Mouse (Mus musculus) heart, embryonic 11.5 days (tissue): ENCODE measurements around the gene Npsr1. TPM values are rescaled to one million over a fixed set of nuclear protein-coding genes. Genes with fewer than 3 reads are reported as not detected.
A peak's percentile ranks its signal among the peaks of the same experiment; 100 is the strongest.

Source experiments
- ATAC-seq: fragments of 200-750 bp; cut with Nextera tagmentation; replicated peaks from 2 replicates; pipeline ENCODE4 v1.8.0; 2017; ENCODE audit warnings: moderate library complexity; ENCODE audit not compliant: insufficient number of reproducible peaks, low FRiP score, low TSS enrichment
- H3K27ac ChIP-seq: fragments of 300-500 bp; sonication (generic); 2 replicates; pipeline ENCODE4 v1.5.1; 2014; ENCODE audit warnings: mild to moderate bottlenecking, low read depth, low read length
- H3K27me3 ChIP-seq: fragments of 300-500 bp; sonication (generic); 2 replicates; pipeline ENCODE4 v1.6.1; 2014; ENCODE audit warnings: mild to moderate bottlenecking, low read length, mixed read lengths; ENCODE audit not compliant: control insufficient read depth, insufficient read depth
- H3K36me3 ChIP-seq: fragments of 300-500 bp; sonication (generic); 2 replicates; pipeline ENCODE4 v1.6.1; 2014; ENCODE audit warnings: mild to moderate bottlenecking, low read length, moderate library complexity, mixed read lengths; ENCODE audit not compliant: control insufficient read depth, insufficient read depth
- H3K4me1 ChIP-seq: fragments of 300-500 bp; sonication (generic); 2 replicates; pipeline ENCODE4 v1.6.1; 2014; ENCODE audit warnings: low read length; ENCODE audit not compliant: control insufficient read depth, insufficient read depth
- H3K4me2 ChIP-seq: fragments of 300-500 bp; sonication (generic); 2 replicates; pipeline ENCODE4 v1.6.1; 2014; ENCODE audit warnings: mild to moderate bottlenecking, moderate library complexity
- H3K4me3 ChIP-seq: fragments of 300-500 bp; sonication (generic); 2 replicates; pipeline ENCODE4 v1.5.1; 2014; ENCODE audit warnings: low read depth, low read length
- H3K9ac ChIP-seq: fragments of 300-500 bp; sonication (generic); 2 replicates; pipeline ENCODE4 v1.6.1; 2014; ENCODE audit warnings: mild to moderate bottlenecking, low read depth, low read length, moderate library complexity
- H3K9me3 ChIP-seq: fragments of 300-500 bp; sonication (generic); replicated peaks from 2 replicates; pipeline ENCODE4 v1.6.1; 2016; ENCODE audit warnings: low read length; ENCODE audit not compliant: control insufficient read depth
- WGBS: fragments of 180-500 bp; shearing (Covaris S2); extraction: QIAGEN DNeasy Blood & Tissue Kit; methylation state at CpG from one replicate; pipeline ENCODE4 v1.1.7; 2014; ENCODE audit not compliant: insufficient replicate concordance; 5-methylcytosine and 5-hydroxymethylcytosine counted together
- polyA plus RNA-seq: library from polyadenylated mRNA; unstranded; fragments of >200 nt; fragmentation: Nextera tagmentation; extraction: Ambion mirVana; gene quantifications from 2 replicates; pipeline ENCODE4 v1.2.1, GENCODE M21; 2014

Npsr1 gene
- polyA plus RNA-seq, 1 experiment from 2014 or later = not detected

- WGBS = 78% methylated on average over 5 of the region's 5 CpGs
- H3K9me3 ChIP-seq = no peaks in the 10 kb centered on the region
- no peak overlapping the region for H3K9ac ChIP-seq
- H3K4me2 ChIP-seq = no peak overlapping the region
- no peak overlapping the region for H3K27ac ChIP-seq
- peaks cover 15% of the 10 kb centered on the region for H3K4me1 ChIP-seq
- H3K4me3 ChIP-seq = no peak overlapping the region
- no peaks in the 10 kb centered on the region for H3K36me3 ChIP-seq
- ATAC-seq = no peak
- H3K27me3 ChIP-seq = no peaks in the 10 kb centered on the region
Observed at GRCm38 (mm10) chr9:24186289-24186688, 88.5 kb downstream of the Npsr1 start.

- H3K4me3 ChIP-seq = no peak overlapping the region
- H3K9me3 ChIP-seq = no peaks in the 10 kb centered on the region
- peaks cover 10% of the 10 kb centered on the region for H3K4me1 ChIP-seq
- no peak for ATAC-seq
- peak overlapping the region; percentile 16; the same call in 1 of the 2 replicates for H3K4me2 ChIP-seq
- H3K27me3 ChIP-seq = no peaks in the 10 kb centered on the region
- H3K9ac ChIP-seq = no peak overlapping the region
- peak overlapping the region; percentile 35; the same call in 1 of the 2 replicates for H3K27ac ChIP-seq
- no peaks in the 10 kb centered on the region for H3K36me3 ChIP-seq
- WGBS = 9% methylated on average over 2 of the region's 2 CpGs
Observed at GRCm38 (mm10) chr9:24189511-24190260, 91.9 kb downstream of the Npsr1 start.

GRCm38 (mm10) chr9:24190261-24190588 is 92.4 kb downstream of the Npsr1 start:
- H3K4me2 ChIP-seq = no peak overlapping the region
- WGBS = 30% methylated on average over 1 of the region's 1 CpGs
- H3K4me1 ChIP-seq = peaks cover 10% of the 10 kb centered on the region
- no peak for ATAC-seq
- 0 out of 2 replicates have a peak overlapping the region, but pooled peaks have one; percentile 35 for H3K27ac ChIP-seq
- no peaks in the 10 kb centered on the region for H3K27me3 ChIP-seq
- H3K9ac ChIP-seq = no peak overlapping the region
- H3K36me3 ChIP-seq = no peaks in the 10 kb centered on the region
- no peak overlapping the region for H3K4me3 ChIP-seq
- no peaks in the 10 kb centered on the region for H3K9me3 ChIP-seq

- H3K4me1 ChIP-seq = no peaks in the 10 kb centered on the region
- no peak overlapping the region for H3K9ac ChIP-seq
- H3K4me2 ChIP-seq = no peak overlapping the region
- H3K4me3 ChIP-seq = no peak overlapping the region
- no peaks in the 10 kb centered on the region for H3K27me3 ChIP-seq
- no peaks in the 10 kb centered on the region for H3K36me3 ChIP-seq
- no peak overlapping the region for H3K27ac ChIP-seq
- no peaks in the 10 kb centered on the region for H3K9me3 ChIP-seq
- no peak for ATAC-seq
- 64% methylated on average over 1 of the region's 1 CpGs for WGBS
Observed at GRCm38 (mm10) chr9:24198254-24198653, 100.5 kb downstream of the Npsr1 start.

- H3K36me3 ChIP-seq = no peaks in the 10 kb centered on the region
- no peak overlapping the region for H3K9ac ChIP-seq
- no peaks in the 10 kb centered on the region for H3K27me3 ChIP-seq
- H3K4me1 ChIP-seq = no peaks in the 10 kb centered on the region
- H3K9me3 ChIP-seq = no peaks in the 10 kb centered on the region; the same call in 1 of the 2 replicates
- ATAC-seq = no peak
- H3K27ac ChIP-seq = no peak overlapping the region
- no peak overlapping the region for H3K4me3 ChIP-seq
- 89% methylated on average over 1 of the region's 1 CpGs for WGBS
- H3K4me2 ChIP-seq = no peak overlapping the region
Observed at GRCm38 (mm10) chr9:24211636-24212035, 113.8 kb downstream of the Npsr1 start.

- H3K27me3 ChIP-seq = no peaks in the 10 kb centered on the region
- no peak for ATAC-seq
- H3K4me2 ChIP-seq = no peak overlapping the region
- WGBS = 33% methylated on average over 1 of the region's 1 CpGs
- H3K9me3 ChIP-seq = no peaks in the 10 kb centered on the region
- no peak overlapping the region for H3K9ac ChIP-seq
- H3K4me1 ChIP-seq = no peaks in the 10 kb centered on the region
- H3K27ac ChIP-seq = no peak overlapping the region
- no peaks in the 10 kb centered on the region for H3K36me3 ChIP-seq
- H3K4me3 ChIP-seq = no peak overlapping the region
Observed at GRCm38 (mm10) chr9:24217721-24218120, 119.9 kb downstream of the Npsr1 start.

GRCm38 (mm10) chr9:24236461-24236860 is 138.7 kb downstream of the Npsr1 start:
- Histone ChIP-seq H3K4me1 (no peaks in the 10 kb centered on the region), H3K4me3 (no peak overlapping the region), H3K4me2 (no peak overlapping the region), H3K9me3 (no peaks in the 10 kb centered on the region), H3K27ac (no peak overlapping the region), H3K27me3 (no peaks in the 10 kb centered on the region), H3K36me3 (no peaks in the 10 kb centered on the region), H3K9ac (no peak overlapping the region)
- WGBS = 83% methylated on average over 1 of the region's 1 CpGs
- no peak for ATAC-seq

GRCm38 (mm10) chr9:24247557-24247956 is 149.8 kb downstream of the Npsr1 start:
- Histone ChIP-seq H3K4me2 (no peak overlapping the region), H3K4me1 (no peaks in the 10 kb centered on the region), H3K9me3 (no peaks in the 10 kb centered on the region), H3K36me3 (no peaks in the 10 kb centered on the region), H3K27ac (no peak overlapping the region), H3K4me3 (no peak overlapping the region), H3K27me3 (no peaks in the 10 kb centered on the region), H3K9ac (no peak overlapping the region)
- no peak for ATAC-seq

- no peak overlapping the region for H3K9ac ChIP-seq
- peak overlapping the region; percentile 22 for H3K4me2 ChIP-seq
- H3K4me3 ChIP-seq = no peak overlapping the region
- WGBS = 23% methylated on average over 8 of the region's 8 CpGs
- H3K27me3 ChIP-seq = no peaks in the 10 kb centered on the region
- no peaks in the 10 kb centered on the region for H3K9me3 ChIP-seq
- no peaks in the 10 kb centered on the region for H3K4me1 ChIP-seq
- no peak overlapping the region for H3K27ac ChIP-seq
- no peaks in the 10 kb centered on the region for H3K36me3 ChIP-seq
- no peak for ATAC-seq
Observed at GRCm38 (mm10) chr9:24254236-24254635, 156.4 kb downstream of the Npsr1 start.
